Mouse (Mus musculus) brain, embryonic 14.5 days (tissue): ENCODE measurements around the gene Prop1. TPM values are rescaled to one million over a fixed set of nuclear protein-coding genes. Genes with fewer than 3 reads are reported as not detected.

Source experiments
- DNase-seq: peaks from one replicate; pipeline ENCODE4 v3.0.0-alpha.2; 2011; ENCODE audit warnings: low read depth
- CTCF ChIP-seq: fragments of 200-500 bp; IDR thresholded peaks from 2 replicates; pipeline ENCODE4 v1.5.1; 2012; ENCODE audit warnings: inconsistent platforms, mild to moderate bottlenecking, moderate library complexity, borderline replicate concordance; ENCODE audit not compliant: insufficient read depth, insufficient read length; ENCODE audit errors: extremely low read depth
- POLR2A ChIP-seq: fragments of 200-500 bp; IDR thresholded peaks from 2 replicates; pipeline ENCODE4 v1.6.1; 2012; ENCODE audit warnings: mild to moderate bottlenecking, inconsistent platforms, borderline replicate concordance; ENCODE audit not compliant: poor library complexity, insufficient read depth, insufficient read length, severe bottlenecking; ENCODE audit errors: extremely low read depth
- polyA plus RNA-seq: library from polyadenylated mRNA; depleted of rRNA; stranded (reverse); fragments of >200 nt; gene quantifications from 2 replicates; pipeline ENCODE4 v1.2.3, GENCODE M21; 2012; rRNA removed

Prop1 gene
- not detected in 2 replicates for polyA plus RNA-seq

DNA sequence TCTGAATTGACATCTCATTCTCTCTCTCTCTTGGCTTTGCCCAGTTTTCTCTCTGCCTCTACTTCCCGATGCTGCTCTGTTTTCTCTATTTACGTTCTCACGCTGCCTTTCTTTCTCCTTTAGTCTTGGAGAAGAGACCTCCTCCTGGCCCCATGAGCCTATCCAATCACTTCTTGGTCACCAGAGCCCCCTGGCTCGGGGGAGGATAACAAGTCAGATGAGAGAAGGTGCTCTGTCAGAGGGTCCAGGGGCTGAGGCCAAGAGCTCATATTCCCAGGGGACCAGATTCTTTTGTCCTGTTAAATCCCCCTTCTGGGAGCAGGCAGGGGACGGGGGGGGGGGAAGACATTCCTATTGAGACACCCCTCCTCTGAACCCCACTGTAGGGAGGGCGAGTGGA is at the start of gene Prop1:
Gene Prop1 (minus strand): TSS at position 101 of the 400 bp plus-strand sequence.
- no peak for DNase-seq
- no peak for TF ChIP-seq CTCF
- no peak for TF ChIP-seq POLR2A

- DNase-seq: no peak
- no peak for TF ChIP-seq CTCF
- TF ChIP-seq POLR2A: no peak
These were observed 49.7 kb upstream of the Prop1 start, which contains the start of gene Olfr51 for GRCm38 (mm10) chr11:51003296-51003695. Olfr51 (plus strand) TSS chr11:51003596.

DNA sequence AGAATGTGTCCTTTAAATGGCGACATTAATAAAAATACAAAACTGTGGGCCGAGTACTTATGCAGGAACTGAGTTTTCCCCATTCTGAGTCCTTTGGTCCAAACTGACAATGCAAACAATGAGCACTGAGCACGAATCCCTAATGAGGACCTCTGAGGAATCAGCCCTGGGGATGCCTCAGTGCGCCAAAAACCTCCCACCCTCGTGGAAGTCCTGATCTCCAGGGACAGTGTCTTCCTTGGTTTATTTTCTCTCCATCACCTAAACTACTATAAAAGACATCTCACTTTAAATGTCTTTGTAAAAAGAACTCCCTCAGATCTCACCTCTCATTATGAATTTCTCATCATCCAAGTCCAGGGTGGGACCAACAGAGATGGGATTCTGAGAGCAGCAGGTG is 28.1 kb upstream of the Prop1 start, which contains the start of gene Olfr1377:
Gene Olfr1377 (plus strand): TSS at position 301 of the 400 bp plus-strand sequence.
- no peak for TF ChIP-seq CTCF
- TF ChIP-seq POLR2A: no peak

DNA sequence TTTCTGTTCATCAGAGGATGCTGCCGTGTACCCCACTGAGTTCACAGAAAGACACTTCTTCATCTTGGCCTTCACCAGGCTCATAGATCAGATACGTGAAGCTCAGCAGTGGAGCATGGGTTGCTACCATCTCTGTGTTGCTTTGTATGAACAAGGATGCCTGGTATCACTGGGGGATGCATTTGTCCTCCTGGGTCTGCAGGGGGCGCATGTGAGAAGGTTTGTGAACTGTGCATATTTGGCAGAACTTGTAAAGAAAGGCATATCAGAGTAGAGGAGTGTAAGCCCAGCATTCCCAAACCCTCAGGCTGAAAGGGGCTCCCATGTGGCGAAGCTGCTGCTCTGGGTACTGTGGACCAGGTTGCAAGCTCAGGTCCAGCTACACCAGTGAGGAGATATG is 23.7 kb upstream of the Prop1 start:
- peak; percentile 8 for DNase-seq
- peak; percentile 23; the same call in 1 of the 2 replicates for TF ChIP-seq CTCF
- TF ChIP-seq POLR2A: no peak

More for the DNA sequence above, 28.1 kb upstream of the Prop1 start, which contains the start of gene Olfr1377:
- DNase-seq: no peak

DNA sequence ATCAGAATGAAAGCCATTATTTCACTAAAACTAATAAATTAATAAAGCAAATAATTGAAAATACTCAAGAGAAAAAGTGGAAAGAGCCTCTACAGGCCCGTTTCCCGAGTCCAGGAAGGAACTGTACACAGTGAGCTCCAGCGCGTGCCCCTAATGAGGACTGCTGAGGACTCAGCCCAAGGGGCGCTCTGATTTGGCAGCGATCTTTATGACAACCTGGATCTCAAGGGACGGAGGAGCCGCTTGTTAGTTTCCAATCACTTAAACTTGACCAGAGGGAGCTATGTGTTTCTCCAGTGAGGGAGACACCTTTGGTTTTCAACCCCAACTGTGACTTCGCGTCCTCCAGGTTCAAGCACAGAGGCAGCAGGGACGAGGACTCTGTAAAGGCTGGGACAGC is 12.7 kb upstream of the Prop1 start, which contains the start of gene Olfr1378:
Gene Olfr1378 (plus strand): TSS at position 301 of the 400 bp plus-strand sequence.
- TF ChIP-seq CTCF (no peak), POLR2A (no peak)
- DNase-seq: no peak

DNA sequence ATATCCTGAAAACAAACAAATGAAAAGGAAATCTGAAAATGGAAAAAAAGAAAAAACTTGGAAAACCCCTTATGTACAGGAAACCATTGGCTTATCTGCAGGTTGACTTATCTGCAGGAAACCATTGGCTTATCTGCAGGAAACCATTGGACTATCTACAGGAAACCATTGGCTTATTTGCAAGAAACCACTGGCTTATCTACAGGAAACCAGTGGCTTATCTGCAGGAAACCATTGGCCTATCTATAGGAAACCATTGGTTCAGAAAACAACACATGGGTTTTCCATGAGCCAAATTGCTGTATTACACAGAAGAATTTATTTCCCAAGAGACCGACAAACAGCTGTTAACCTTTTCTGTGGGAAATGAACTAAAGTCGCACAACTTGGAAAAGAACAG is 11.3 kb upstream of the Prop1 start:
- TF ChIP-seq POLR2A: no peak
- no peak for TF ChIP-seq CTCF
- no peak for DNase-seq

- TF ChIP-seq POLR2A (no peak), CTCF (no peak)
- DNase-seq: peak; percentile 8
These were observed 1.3 kb downstream of the Prop1 start for GRCm38 (mm10) chr11:50952290-50952689.

GRCm38 (mm10) chr11:50943506-50943905 is 10.1 kb downstream of the Prop1 start, which contains the start of gene 4933414I15Rik:
4933414I15Rik (minus strand) TSS chr11:50943765.
- no peak for DNase-seq
- no peak for TF ChIP-seq CTCF
- no peak for TF ChIP-seq POLR2A

DNA sequence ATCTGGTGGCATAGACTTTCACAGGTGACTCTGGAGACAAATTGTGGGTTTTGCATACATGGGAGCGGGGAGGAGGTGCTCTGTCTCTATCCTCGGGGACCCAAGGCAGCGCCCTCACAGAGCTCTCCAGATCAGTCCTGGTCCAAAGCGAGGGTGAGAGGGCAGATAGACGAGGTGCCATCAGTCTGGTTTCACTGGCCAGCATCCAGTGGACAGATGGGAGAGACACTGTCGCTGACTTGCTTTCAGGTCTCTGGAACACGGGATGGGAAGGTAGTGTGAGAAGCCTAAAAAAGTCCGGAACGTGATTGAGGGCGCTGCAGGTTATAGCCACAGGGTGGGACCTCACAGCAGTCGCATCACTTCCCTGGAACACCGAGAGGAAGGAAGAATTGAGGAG is 11.2 kb downstream of the Prop1 start:
- no peak for DNase-seq
- no peak for TF ChIP-seq CTCF
- TF ChIP-seq POLR2A: no peak

DNA sequence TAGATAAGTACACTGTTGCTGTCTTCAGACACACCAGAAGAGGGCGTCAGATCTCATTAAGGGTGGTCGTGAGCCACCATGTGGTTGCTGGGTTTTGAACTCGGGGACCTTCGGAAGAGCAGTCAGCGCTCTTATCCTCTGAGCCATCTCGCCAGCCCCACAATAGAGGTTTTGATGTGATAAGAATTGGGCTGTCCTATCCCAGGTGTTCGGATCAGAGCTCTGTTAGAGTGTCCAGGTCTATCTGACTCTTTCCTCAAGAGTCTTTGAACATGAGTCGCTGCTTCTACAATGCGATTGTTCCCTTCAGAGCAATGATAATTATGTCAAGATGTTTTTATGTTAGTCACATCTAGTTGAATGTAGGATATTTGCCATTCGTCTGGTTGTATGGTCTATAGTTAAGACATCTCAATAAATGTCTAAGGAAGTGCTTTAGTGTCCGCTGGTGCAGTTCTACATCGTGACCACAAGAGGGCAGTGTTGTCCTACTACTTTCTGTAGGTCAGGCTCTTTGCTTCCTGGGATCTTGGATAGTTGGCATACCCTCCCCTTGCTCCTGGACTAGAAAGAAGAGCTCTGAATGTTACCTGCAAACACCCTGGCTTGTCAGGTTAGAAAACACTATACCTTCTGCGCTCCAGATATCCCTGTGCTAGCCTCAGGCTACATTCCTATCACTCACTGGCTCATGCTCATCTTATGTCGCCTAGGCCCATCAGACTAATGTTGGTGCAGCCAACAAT is 13.8 kb downstream of the Prop1 start:
- peak; percentile 86 for DNase-seq
- peak; percentile 93 for TF ChIP-seq CTCF
- no peak for TF ChIP-seq POLR2A

DNA sequence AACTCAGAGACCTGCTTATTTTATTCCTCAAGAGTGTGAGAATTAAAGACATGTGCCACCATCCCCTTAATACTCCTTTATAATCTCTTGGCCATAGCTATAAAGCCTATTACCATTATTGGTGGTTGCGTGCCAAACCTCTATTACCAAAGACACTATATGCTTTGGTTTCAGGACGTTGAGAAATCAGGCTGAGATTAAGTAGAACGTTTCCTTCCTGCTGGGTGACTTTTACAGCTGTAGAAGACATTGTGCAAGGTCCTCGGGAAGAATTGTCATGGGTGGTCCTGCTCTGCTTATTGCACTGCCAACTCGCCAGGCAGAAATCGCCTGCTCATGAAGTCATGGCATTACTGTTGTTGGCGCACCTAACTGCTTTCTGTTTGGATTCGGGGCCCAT is 15.1 kb downstream of the Prop1 start:
- no peak for DNase-seq

More for the DNA sequence above, 15.1 kb downstream of the Prop1 start:
- TF ChIP-seq POLR2A (no peak), CTCF (no peak)
